Mouse (Mus musculus) limb, embryonic 14.5 days (tissue): ENCODE measurements around the gene Bcor. TPM values are rescaled to one million over a fixed set of nuclear protein-coding genes. Genes with fewer than 3 reads are reported as not detected.

Source experiments
- ATAC-seq: fragments of 200-750 bp; cut with Nextera tagmentation; 2 replicates; pipeline ENCODE4 v1.8.0; 2017; ENCODE audit warnings: low read depth, moderate number of reproducible peaks, moderate TSS enrichment; ENCODE audit not compliant: low FRiP score
- DNase-seq: peaks from one replicate; pipeline ENCODE4 v3.0.0-alpha.2; 2015; ENCODE audit warnings: low spot score
- H3K27ac ChIP-seq: fragments of 300-500 bp; sonication (generic); replicated peaks from 2 replicates; pipeline ENCODE4 v1.5.1; 2014; ENCODE audit warnings: low read depth, mild to moderate bottlenecking, low read length, moderate library complexity, mixed read lengths
- H3K27me3 ChIP-seq: fragments of 300-500 bp; sonication (generic); 2 replicates; pipeline ENCODE4 v1.6.1; 2014; ENCODE audit warnings: low read length, mixed read lengths; ENCODE audit not compliant: control insufficient read depth, insufficient read depth
- H3K36me3 ChIP-seq: fragments of 300-500 bp; sonication (generic); 2 replicates; pipeline ENCODE4 v1.6.1; 2014; ENCODE audit warnings: mild to moderate bottlenecking, low read length, moderate library complexity, mixed read lengths; ENCODE audit not compliant: control insufficient read depth, insufficient read depth
- H3K4me1 ChIP-seq: fragments of 300-500 bp; sonication (generic); 2 replicates; pipeline ENCODE4 v1.6.1; 2014; ENCODE audit warnings: antibody characterized with exemption, low read length, mixed read lengths; ENCODE audit not compliant: control insufficient read depth, insufficient read depth
- H3K4me2 ChIP-seq: fragments of 300-500 bp; sonication (generic); replicated peaks from 2 replicates; pipeline ENCODE4 v1.6.1; 2014; ENCODE audit warnings: low read depth, mild to moderate bottlenecking, low read length, moderate library complexity; ENCODE audit not compliant: severe bottlenecking
- H3K4me3 ChIP-seq: fragments of 300-500 bp; sonication (generic); replicated peaks from 2 replicates; pipeline ENCODE4 v1.5.1; 2014; ENCODE audit warnings: low read length
- H3K9ac ChIP-seq: fragments of 300-500 bp; sonication (generic); 2 replicates; pipeline ENCODE4 v1.6.1; 2014; ENCODE audit warnings: mild to moderate bottlenecking, low read depth, low read length, moderate library complexity; ENCODE audit not compliant: severe bottlenecking
- H3K9me3 ChIP-seq: fragments of 300-500 bp; sonication (generic); 2 replicates; pipeline ENCODE4 v1.6.1; 2016; ENCODE audit warnings: low read length; ENCODE audit not compliant: control insufficient read depth
- POLR2A ChIP-seq: fragments of 200-500 bp; IDR thresholded peaks from 2 replicates; pipeline ENCODE4 v1.8.0; 2012; ENCODE audit warnings: inconsistent platforms, mild to moderate bottlenecking, moderate library complexity, borderline replicate concordance; ENCODE audit not compliant: insufficient read depth, insufficient read length; ENCODE audit errors: extremely low read depth
- WGBS: fragments of 180-500 bp; shearing (Covaris S2); extraction: QIAGEN DNeasy Blood & Tissue Kit; methylation state at CpG from one replicate; pipeline ENCODE4 v1.1.7; 2014; 5-methylcytosine and 5-hydroxymethylcytosine counted together
- polyA plus RNA-seq, 2 experiments: library from polyadenylated mRNA; depleted of rRNA in 1 of 2; stranded (reverse) in 1 of 2; unstranded in 1 of 2; fragments of >200 nt; fragmentation: Nextera tagmentation in 1 of 2; extraction: Ambion mirVana in 1 of 2; gene quantifications; 2 replicates each; pipeline versions ENCODE4 v1.2.1 to v1.2.3; 2012 to 2014

Gene Bcor
- polyA plus RNA-seq, 2 experiments = 17.0 to 20.0 TPM

DNA sequence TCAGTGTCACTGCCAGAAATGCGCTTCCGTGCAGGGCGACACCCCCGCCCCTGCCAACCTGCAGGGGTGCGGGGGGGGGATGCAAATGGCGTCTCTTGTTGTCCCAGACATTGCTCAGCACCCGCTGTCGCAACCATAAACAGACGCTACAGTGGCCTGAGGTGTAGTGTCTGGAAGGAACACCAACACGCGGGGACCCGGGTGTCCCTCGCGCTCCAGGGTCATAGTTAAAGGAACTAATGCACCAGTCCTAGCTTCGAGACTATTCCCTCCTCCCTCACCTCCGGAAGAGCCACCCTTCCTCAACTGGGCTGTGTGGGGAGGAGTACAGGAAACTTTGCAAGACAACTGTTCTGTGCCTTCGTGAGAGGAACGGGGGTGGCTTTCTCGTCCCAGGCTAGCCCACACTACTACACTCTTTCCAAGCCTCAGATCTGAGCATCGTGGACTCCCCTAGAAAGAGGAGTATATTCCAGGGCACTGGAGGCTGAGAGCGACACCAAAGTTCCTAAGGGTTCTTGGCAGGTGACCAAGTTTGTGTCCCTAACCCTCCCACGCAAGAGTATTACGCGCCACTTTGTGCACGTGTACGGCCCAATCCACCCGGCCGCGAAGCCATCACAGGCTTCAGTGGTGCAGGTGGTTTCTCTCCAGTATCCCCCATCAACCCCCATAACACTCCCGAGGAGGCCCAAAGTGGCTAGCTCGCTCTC is 1.2 kb downstream of the Bcor start:
- Histone ChIP-seq H3K4me2 (peak overlapping the region; percentile 61), H3K9me3 (no peaks in the 10 kb centered on the region), H3K9ac (peak overlapping the region; percentile 38; the same call in 1 of the 2 replicates), H3K36me3 (no peaks in the 10 kb centered on the region), H3K4me3 (peak overlapping the region; percentile 47), H3K27ac (peak overlapping the region; percentile 68), H3K4me1 (peaks cover 15% of the 10 kb centered on the region; the same call in 1 of the 2 replicates), H3K27me3 (peaks cover 17% of the 10 kb centered on the region)
- ATAC-seq (no peak), DNase-seq (no peak)
- no peak for TF ChIP-seq POLR2A
- WGBS = 8% methylated on average over 29 of the region's 31 CpGs

DNA sequence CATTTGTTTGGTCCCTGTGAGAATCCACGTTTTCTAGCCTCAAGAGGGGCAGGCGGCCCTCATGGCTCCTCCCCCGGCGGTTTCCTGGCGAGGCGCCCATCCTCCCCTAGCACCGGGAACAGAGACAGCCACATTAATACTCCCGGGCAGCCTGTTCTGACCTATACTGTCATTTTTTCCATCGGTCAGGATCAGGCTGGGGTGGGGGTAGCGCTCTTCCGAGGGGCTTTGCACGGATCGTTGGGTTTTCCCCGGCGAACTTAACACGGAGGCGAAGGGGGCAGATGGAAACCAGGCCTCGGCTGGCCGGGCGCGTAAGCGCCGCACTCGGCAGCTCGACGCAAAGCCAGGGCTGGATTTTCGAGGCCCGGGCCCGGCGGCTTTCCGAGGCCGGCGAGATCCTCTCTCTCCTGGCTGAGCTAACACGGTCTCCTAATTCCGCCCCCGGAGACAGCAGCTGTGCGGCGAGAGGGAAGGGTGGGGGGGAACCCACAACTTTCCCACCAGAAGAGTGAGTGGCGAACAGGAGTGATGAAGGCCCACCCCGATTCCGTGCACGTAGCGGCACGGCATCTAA is 1.8 kb downstream of the Bcor start:
- no peaks in the 10 kb centered on the region for H3K36me3 ChIP-seq
- H3K4me1 ChIP-seq = peaks cover 15% of the 10 kb centered on the region; the same call in 1 of the 2 replicates
- ATAC-seq = peak; percentile 54
- WGBS = 8% methylated on average over 23 of the region's 44 CpGs
- peak overlapping the region; percentile 61 for H3K4me2 ChIP-seq
- no peak for TF ChIP-seq POLR2A
- H3K9ac ChIP-seq = peak overlapping the region; percentile 38; the same call in 1 of the 2 replicates
- peak overlapping the region; percentile 47 for H3K4me3 ChIP-seq
- H3K27ac ChIP-seq = peak overlapping the region; percentile 68
- peak; percentile 65 for DNase-seq
- H3K27me3 ChIP-seq = peaks cover 20% of the 10 kb centered on the region
- no peaks in the 10 kb centered on the region for H3K9me3 ChIP-seq

DNA sequence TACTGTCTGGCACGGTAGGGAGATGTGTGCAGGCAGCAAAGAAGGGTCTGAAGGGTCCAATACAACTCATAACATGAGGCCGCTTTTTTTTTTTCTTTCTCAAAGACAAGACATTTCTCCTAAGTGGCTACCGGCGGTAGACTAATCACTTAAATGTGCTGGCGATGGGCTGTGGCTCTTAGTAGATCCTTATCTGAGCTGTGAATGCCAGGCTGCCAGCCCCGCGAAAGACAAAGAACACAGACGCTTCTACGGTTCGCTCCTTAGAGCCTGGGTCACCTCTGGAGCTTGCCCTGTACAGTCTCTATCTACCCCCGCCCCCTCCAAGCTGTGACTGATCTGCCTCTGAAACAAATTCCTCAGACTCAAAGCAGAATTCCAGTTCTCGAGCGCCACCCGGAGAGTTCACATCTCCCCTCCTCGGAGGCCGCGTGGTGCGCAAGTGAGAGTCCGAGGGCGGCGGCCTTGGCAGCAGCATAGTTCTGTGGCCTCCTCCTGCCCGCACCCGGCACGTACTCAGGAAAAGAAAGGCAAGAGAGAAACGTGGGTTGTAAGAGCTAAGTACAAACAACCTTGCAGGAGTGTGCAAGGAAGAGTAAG is 2.7 kb downstream of the Bcor start:
- no peak overlapping the region for H3K27ac ChIP-seq
- DNase-seq = peak; percentile 24

DNA sequence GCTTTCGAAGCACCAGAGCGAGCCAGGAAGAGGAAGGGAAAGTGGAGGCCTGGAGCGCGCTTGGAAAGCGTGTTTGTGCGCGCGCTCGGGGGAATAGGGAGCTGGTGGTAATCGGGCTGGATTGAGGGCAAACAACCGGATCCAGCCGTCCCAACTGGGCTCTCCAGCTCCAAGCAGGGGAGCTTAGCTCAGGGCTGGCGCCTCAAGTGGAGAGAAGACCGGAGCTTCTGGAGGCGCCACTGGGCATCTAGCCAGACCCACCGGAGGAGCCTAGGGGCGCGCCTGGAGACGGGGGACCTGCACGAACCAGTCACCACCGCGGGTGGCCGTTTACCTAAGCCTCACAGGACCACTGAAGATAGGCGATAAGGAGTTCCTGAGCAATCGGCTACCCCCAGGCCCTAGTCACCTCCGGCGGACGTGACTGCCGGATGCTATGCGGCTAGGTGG is 4.3 kb downstream of the Bcor start:
- Histone ChIP-seq H3K4me2 (peak overlapping the region; percentile 51), H3K36me3 (no peaks in the 10 kb centered on the region), H3K9ac (no peak overlapping the region), H3K27ac (no peak overlapping the region), H3K9me3 (no peaks in the 10 kb centered on the region), H3K27me3 (peaks cover 34% of the 10 kb centered on the region), H3K4me1 (peaks cover 15% of the 10 kb centered on the region; the same call in 1 of the 2 replicates), H3K4me3 (peak overlapping the region; percentile 26)
- 5% methylated on average over 18 of the region's 30 CpGs for WGBS
- ATAC-seq = no peak
- no peak for DNase-seq
- no peak for TF ChIP-seq POLR2A

More for the DNA sequence above, 2.7 kb downstream of the Bcor start:
- TF ChIP-seq POLR2A = no peak
- Histone ChIP-seq H3K4me1 (peaks cover 15% of the 10 kb centered on the region; the same call in 1 of the 2 replicates), H3K9ac (no peak overlapping the region), H3K27me3 (peaks cover 26% of the 10 kb centered on the region), H3K4me2 (peak overlapping the region; percentile 61), H3K4me3 (peak overlapping the region; percentile 47), H3K9me3 (no peaks in the 10 kb centered on the region), H3K36me3 (no peaks in the 10 kb centered on the region)
- 7% methylated on average over 25 of the region's 25 CpGs for WGBS
- ATAC-seq = no peak

DNA sequence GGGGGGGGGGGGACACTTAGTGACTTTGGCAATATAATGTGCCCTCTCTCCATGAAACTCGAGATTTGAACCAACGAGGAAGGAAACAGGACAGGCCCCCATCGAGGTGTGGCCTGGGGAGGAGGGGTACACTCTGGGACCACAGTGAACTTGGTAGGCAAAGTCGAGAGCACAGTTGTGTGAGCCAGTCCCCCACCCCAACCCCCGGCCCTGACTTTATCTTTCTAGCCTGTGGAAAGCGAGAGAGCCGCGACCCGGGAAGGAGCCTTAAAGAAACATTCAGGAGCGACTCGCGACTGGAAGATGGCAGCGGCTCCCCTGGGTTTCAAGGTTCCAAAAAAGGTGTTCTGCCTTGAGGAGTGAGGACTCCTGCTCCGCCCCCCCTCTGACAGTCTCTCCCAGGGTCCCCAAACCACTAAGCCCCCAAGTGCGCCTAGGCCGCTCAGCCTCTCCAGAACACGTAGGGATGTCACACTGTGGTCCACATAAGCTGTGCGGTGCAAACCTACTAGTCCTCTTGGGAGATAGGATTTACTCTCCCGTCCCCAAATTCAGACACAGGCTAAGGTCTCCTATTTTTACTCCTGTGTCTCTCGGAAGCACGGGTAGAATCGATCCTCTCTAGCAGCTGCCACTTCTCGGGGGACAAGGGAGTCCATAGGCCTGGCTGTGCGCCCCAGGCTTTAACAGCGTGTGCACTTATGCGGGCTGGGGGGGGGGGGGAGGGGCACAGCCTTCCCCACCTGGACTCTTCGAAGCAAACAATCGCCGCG is 4.9 kb downstream of the Bcor start:
- WGBS = 15% methylated on average over 25 of the region's 30 CpGs
- no peak overlapping the region for H3K9ac ChIP-seq
- H3K4me1 ChIP-seq = peaks cover 19% of the 10 kb centered on the region; the same call in 1 of the 2 replicates
- H3K36me3 ChIP-seq = no peaks in the 10 kb centered on the region
- peak overlapping the region; percentile 51 for H3K4me2 ChIP-seq
- ATAC-seq (no peak), DNase-seq (no peak)
- H3K9me3 ChIP-seq = no peaks in the 10 kb centered on the region
- TF ChIP-seq POLR2A = no peak
- peaks cover 38% of the 10 kb centered on the region for H3K27me3 ChIP-seq
- H3K27ac ChIP-seq = no peak overlapping the region
- peak overlapping the region; percentile 26 for H3K4me3 ChIP-seq
